Mouse (Mus musculus): Measurements from ENCODE around the gene Gm11060. TPM values are rescaled to one million over a fixed set of nuclear protein-coding genes. Genes with fewer than 3 reads are reported as not detected.

Gm11060 gene
- polyA plus RNA-seq, 1 experiment: not detected

Other genes starting within 250 kb of the Gm11060 start
- 5.0 and 5.5 TPM in 2 replicates for gene Prrg4, start 242.1 kb upstream of the Gm11060 start, polyA plus RNA-seq (2012; rRNA removed)
- 13.0 and 13.1 TPM in 2 replicates for gene Ccdc73, start 224.2 kb upstream of the Gm11060 start, polyA plus RNA-seq (2012; rRNA removed)
- 148 and 152 TPM in 2 replicates for gene Eif3m, start 74.9 kb upstream of the Gm11060 start, polyA plus RNA-seq (2012; rRNA removed)
- gene Wt1, start 34.5 kb downstream of the Gm11060 start, polyA plus RNA-seq (2012; rRNA removed): 3.4 and 6.0 TPM in 2 replicates
- 0.09 and 0.11 TPM in 2 replicates for gene Them7, start 132.3 kb downstream of the Gm11060 start, polyA plus RNA-seq (2012; rRNA removed)

Measured in urinary bladder, adult 2 months (tissue).